Mouse (Mus musculus): ENCODE measurements at regions not wholly inside any gene's neighbourhood (a gene's known extent, or its start where the extent isn't known, plus 50 kb on each side); places are given as distances from the start of the nearest gene placed in this dataset.

GRCm38 (mm10) chr11:18448879-18449278 lies 495.2 kb upstream of the Etaa1 start:
- Histone ChIP-seq H3K9me3 (ENCODE audit: low read length) (no peaks in the 10 kb centered on the region), H3K4me1 (ENCODE audit: insufficient read depth, low read length) (peaks cover 13% of the 10 kb centered on the region; the same call in 1 of the 2 replicates), H3K9ac (replicated peaks; ENCODE audit: low read length) (no peak overlapping the region), H3K27ac (ENCODE audit: low read length) (no peak overlapping the region), H3K27me3 (ENCODE audit: insufficient read depth, low read length) (no peaks in the 10 kb centered on the region), H3K4me2 (replicated peaks; ENCODE audit: low read depth, low read length) (no peak overlapping the region), H3K4me3 (ENCODE audit: low read length) (no peak overlapping the region), H3K36me3 (ENCODE audit: insufficient read depth, low read length) (no peaks in the 10 kb centered on the region)
- no peak for ATAC-seq (ENCODE audit: low FRiP score, low TSS enrichment)
- 68% methylated on average over 1 of the region's 1 CpGs for WGBS

GRCm38 (mm10) chr11:18444600-18444999 lies 490.9 kb upstream of the Etaa1 start:
- Histone ChIP-seq H3K4me3 (ENCODE audit: low read length) (no peak overlapping the region), H3K9me3 (ENCODE audit: low read length) (no peaks in the 10 kb centered on the region), H3K27me3 (ENCODE audit: insufficient read depth, low read length) (no peaks in the 10 kb centered on the region), H3K4me1 (ENCODE audit: insufficient read depth, low read length) (peaks cover 10% of the 10 kb centered on the region; the same call in 1 of the 2 replicates), H3K36me3 (ENCODE audit: insufficient read depth, low read length) (no peaks in the 10 kb centered on the region), H3K9ac (replicated peaks; ENCODE audit: low read length) (no peak overlapping the region), H3K4me2 (replicated peaks; ENCODE audit: low read depth, low read length) (no peak overlapping the region), H3K27ac (ENCODE audit: low read length) (no peak overlapping the region)
- WGBS = 25% methylated on average over 8 of the region's 8 CpGs
- peak; percentile 82; the same call in 1 of the 2 replicates for ATAC-seq (ENCODE audit: low FRiP score, low TSS enrichment)

- H3K4me3 ChIP-seq (ENCODE audit: low read length) = no peak overlapping the region
- WGBS = 23% methylated on average over 5 of the region's 5 CpGs
- peak; percentile 39; the same call in 1 of the 2 replicates for ATAC-seq (ENCODE audit: low FRiP score, low TSS enrichment)
- no peaks in the 10 kb centered on the region for H3K9me3 ChIP-seq (ENCODE audit: low read length)
- H3K36me3 ChIP-seq (ENCODE audit: insufficient read depth, low read length) = no peaks in the 10 kb centered on the region
- peak overlapping the region; percentile 37; the same call in 1 of the 2 replicates for H3K27ac ChIP-seq (ENCODE audit: low read length)
- H3K27me3 ChIP-seq (ENCODE audit: insufficient read depth, low read length) = no peaks in the 10 kb centered on the region
- no peak overlapping the region for H3K9ac ChIP-seq (replicated peaks; ENCODE audit: low read length)
- no peak overlapping the region for H3K4me2 ChIP-seq (replicated peaks; ENCODE audit: low read depth, low read length)
- H3K4me1 ChIP-seq (ENCODE audit: insufficient read depth, low read length) = peaks cover 10% of the 10 kb centered on the region; the same call in 1 of the 2 replicates
Measured at GRCm38 (mm10) chr11:18444101-18444500, 490.4 kb upstream of the Etaa1 start.

GRCm38 (mm10) chr11:18443156-18443555 lies 489.5 kb upstream of the Etaa1 start:
- no peak for ATAC-seq (ENCODE audit: low FRiP score, low TSS enrichment)
- Histone ChIP-seq H3K36me3 (ENCODE audit: insufficient read depth, low read length) (no peaks in the 10 kb centered on the region), H3K9ac (replicated peaks; ENCODE audit: low read length) (no peak overlapping the region), H3K4me3 (ENCODE audit: low read length) (no peak overlapping the region), H3K27ac (ENCODE audit: low read length) (no peak overlapping the region), H3K9me3 (ENCODE audit: low read length) (no peaks in the 10 kb centered on the region), H3K4me2 (replicated peaks; ENCODE audit: low read depth, low read length) (no peak overlapping the region), H3K27me3 (ENCODE audit: insufficient read depth, low read length) (no peaks in the 10 kb centered on the region), H3K4me1 (ENCODE audit: insufficient read depth, low read length) (peaks cover 10% of the 10 kb centered on the region; the same call in 1 of the 2 replicates)
- WGBS = 68% methylated on average over 2 of the region's 2 CpGs

- peak; percentile 83 for ATAC-seq (ENCODE audit: low FRiP score, low TSS enrichment)
- H3K4me2 ChIP-seq (replicated peaks; ENCODE audit: low read depth, low read length) = no peak overlapping the region
- no peaks in the 10 kb centered on the region for H3K4me1 ChIP-seq (ENCODE audit: insufficient read depth, low read length)
- H3K9ac ChIP-seq (replicated peaks; ENCODE audit: low read length) = no peak overlapping the region
- no peak overlapping the region for H3K27ac ChIP-seq (ENCODE audit: low read length)
- H3K9me3 ChIP-seq (ENCODE audit: low read length) = no peaks in the 10 kb centered on the region
- H3K36me3 ChIP-seq (ENCODE audit: insufficient read depth, low read length) = no peaks in the 10 kb centered on the region
- H3K4me3 ChIP-seq (ENCODE audit: low read length) = no peak overlapping the region
- WGBS = 22% methylated on average over 6 of the region's 6 CpGs
- no peaks in the 10 kb centered on the region for H3K27me3 ChIP-seq (ENCODE audit: insufficient read depth, low read length)
Measured at GRCm38 (mm10) chr11:18437834-18438611, 484.3 kb upstream of the Etaa1 start.

GRCm38 (mm10) chr11:18421076-18421475 lies 467.4 kb upstream of the Etaa1 start:
- H3K9ac ChIP-seq (replicated peaks; ENCODE audit: low read length) = no peak overlapping the region
- H3K4me1 ChIP-seq (ENCODE audit: insufficient read depth, low read length) = no peaks in the 10 kb centered on the region
- no peaks in the 10 kb centered on the region for H3K36me3 ChIP-seq (ENCODE audit: insufficient read depth, low read length)
- no peaks in the 10 kb centered on the region for H3K9me3 ChIP-seq (ENCODE audit: low read length)
- H3K4me2 ChIP-seq (replicated peaks; ENCODE audit: low read depth, low read length) = no peak overlapping the region
- no peak for ATAC-seq (ENCODE audit: low FRiP score, low TSS enrichment)
- no peak overlapping the region for H3K4me3 ChIP-seq (ENCODE audit: low read length)
- no peak overlapping the region for H3K27ac ChIP-seq (ENCODE audit: low read length)
- H3K27me3 ChIP-seq (ENCODE audit: insufficient read depth, low read length) = no peaks in the 10 kb centered on the region
- 96% methylated on average over 3 of the region's 3 CpGs for WGBS

GRCm38 (mm10) chr11:18413769-18414168 lies 460.1 kb upstream of the Etaa1 start:
- Histone ChIP-seq H3K36me3 (ENCODE audit: insufficient read depth, low read length) (no peaks in the 10 kb centered on the region), H3K27me3 (ENCODE audit: insufficient read depth, low read length) (no peaks in the 10 kb centered on the region), H3K9me3 (ENCODE audit: low read length) (no peaks in the 10 kb centered on the region), H3K27ac (ENCODE audit: low read length) (no peak overlapping the region), H3K4me3 (ENCODE audit: low read length) (no peak overlapping the region), H3K4me1 (ENCODE audit: insufficient read depth, low read length) (no peaks in the 10 kb centered on the region), H3K4me2 (replicated peaks; ENCODE audit: low read depth, low read length) (no peak overlapping the region), H3K9ac (replicated peaks; ENCODE audit: low read length) (no peak overlapping the region)
- WGBS = 39% methylated on average over 1 of the region's 1 CpGs
- ATAC-seq (ENCODE audit: low FRiP score, low TSS enrichment) = no peak

- no peaks in the 10 kb centered on the region for H3K36me3 ChIP-seq (ENCODE audit: insufficient read depth, low read length)
- no peak overlapping the region for H3K9ac ChIP-seq (replicated peaks; ENCODE audit: low read length)
- H3K27me3 ChIP-seq (ENCODE audit: insufficient read depth, low read length) = no peaks in the 10 kb centered on the region
- no peak overlapping the region for H3K4me2 ChIP-seq (replicated peaks; ENCODE audit: low read depth, low read length)
- 44% methylated on average over 8 of the region's 8 CpGs for WGBS
- H3K9me3 ChIP-seq (ENCODE audit: low read length) = no peaks in the 10 kb centered on the region
- no peak for ATAC-seq (ENCODE audit: low FRiP score, low TSS enrichment)
- H3K27ac ChIP-seq (ENCODE audit: low read length) = no peak overlapping the region
- H3K4me3 ChIP-seq (ENCODE audit: low read length) = no peak overlapping the region
- H3K4me1 ChIP-seq (ENCODE audit: insufficient read depth, low read length) = no peaks in the 10 kb centered on the region; the same call in 1 of the 2 replicates
Measured at GRCm38 (mm10) chr11:18408071-18408752, 454.5 kb upstream of the Etaa1 start.

- Histone ChIP-seq H3K4me1 (ENCODE audit: insufficient read depth, low read length) (no peaks in the 10 kb centered on the region), H3K9ac (replicated peaks; ENCODE audit: low read length) (no peak overlapping the region), H3K9me3 (ENCODE audit: low read length) (no peaks in the 10 kb centered on the region), H3K4me3 (ENCODE audit: low read length) (no peak overlapping the region), H3K27me3 (ENCODE audit: insufficient read depth, low read length) (no peaks in the 10 kb centered on the region), H3K4me2 (replicated peaks; ENCODE audit: low read depth, low read length) (no peak overlapping the region), H3K27ac (ENCODE audit: low read length) (no peak overlapping the region), H3K36me3 (ENCODE audit: insufficient read depth, low read length) (no peaks in the 10 kb centered on the region)
- ATAC-seq (ENCODE audit: low FRiP score, low TSS enrichment) = no peak
- 78% methylated on average over 4 of the region's 4 CpGs for WGBS
Measured at GRCm38 (mm10) chr11:18399561-18399960, 445.9 kb upstream of the Etaa1 start.

GRCm38 (mm10) chr11:18396397-18396796 lies 442.7 kb upstream of the Etaa1 start:
- WGBS = 32% methylated on average over 6 of the region's 6 CpGs
- no peaks in the 10 kb centered on the region for H3K36me3 ChIP-seq (ENCODE audit: insufficient read depth, low read length)

More at GRCm38 (mm10) chr11:18396397-18396796, 442.7 kb upstream of the Etaa1 start:
- Histone ChIP-seq H3K9me3 (ENCODE audit: low read length) (no peaks in the 10 kb centered on the region), H3K27ac (ENCODE audit: low read length) (no peak overlapping the region), H3K9ac (replicated peaks; ENCODE audit: low read length) (no peak overlapping the region), H3K4me3 (ENCODE audit: low read length) (no peak overlapping the region), H3K4me2 (replicated peaks; ENCODE audit: low read depth, low read length) (no peak overlapping the region), H3K27me3 (ENCODE audit: insufficient read depth, low read length) (no peaks in the 10 kb centered on the region), H3K4me1 (ENCODE audit: insufficient read depth, low read length) (no peaks in the 10 kb centered on the region)
- 0 out of 2 replicates have a peak, but pooled peaks have one; percentile 54 for ATAC-seq (ENCODE audit: low FRiP score, low TSS enrichment)

Data from kidney, embryonic 16.5 days (tissue).